Mouse (Mus musculus): Measurements from ENCODE around the gene Cpne7.

The Cpne7 gene

GRCm38 (mm10) chr8:123113908-123114469 is 3.2 kb upstream of the Cpne7 start:
- DNase-seq (ENCODE audit: extremely low spot score) = no peak

DNA sequence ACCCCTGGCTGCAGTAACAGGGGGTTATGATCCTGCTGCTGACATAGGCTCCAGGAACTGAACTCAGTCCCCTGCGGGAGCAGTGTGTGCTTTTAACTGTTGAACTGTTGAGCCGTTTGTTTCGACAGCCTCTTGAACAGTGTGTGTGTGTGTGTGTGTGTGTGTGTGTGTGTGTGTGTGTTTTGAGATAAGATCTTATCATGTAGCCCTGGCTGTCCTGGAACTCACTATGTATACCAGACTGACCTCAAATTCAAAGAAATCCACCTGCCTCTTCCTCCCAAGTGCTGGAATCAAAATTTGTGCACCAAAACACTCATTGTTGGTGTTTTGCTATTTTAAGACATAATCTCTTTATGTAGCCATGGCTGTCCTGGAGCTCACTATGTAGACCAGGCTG is 2.5 kb upstream of the Cpne7 start:
- DNase-seq (ENCODE audit: extremely low spot score) = no peak

- no peak for DNase-seq (ENCODE audit: extremely low spot score)
These were observed 570 bp downstream of the Cpne7 start for GRCm38 (mm10) chr8:123117744-123118143.

- no peak for DNase-seq (ENCODE audit: extremely low spot score)
These were observed 4.9 kb downstream of the Cpne7 start for GRCm38 (mm10) chr8:123122059-123122458.

DNA sequence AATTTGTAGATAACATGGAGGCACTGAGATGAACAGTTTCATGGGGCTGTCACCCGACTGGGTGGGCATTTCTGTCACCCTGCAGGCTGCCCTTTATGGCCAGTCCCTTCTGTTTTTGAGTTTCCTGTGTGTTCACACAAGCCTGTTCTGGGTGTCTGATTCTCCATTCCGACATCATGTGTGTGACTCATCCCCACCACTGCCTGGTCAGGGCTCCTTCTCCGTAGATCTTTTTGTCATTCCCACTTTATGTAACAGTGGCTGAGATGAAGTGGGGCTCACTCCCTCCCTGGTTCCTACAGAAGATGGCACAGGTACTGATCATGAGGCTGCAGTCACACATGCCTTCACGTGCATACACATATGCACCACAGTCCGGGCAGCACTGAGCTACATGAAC is 5.5 kb downstream of the Cpne7 start:
- DNase-seq (ENCODE audit: extremely low spot score) = no peak

DNA sequence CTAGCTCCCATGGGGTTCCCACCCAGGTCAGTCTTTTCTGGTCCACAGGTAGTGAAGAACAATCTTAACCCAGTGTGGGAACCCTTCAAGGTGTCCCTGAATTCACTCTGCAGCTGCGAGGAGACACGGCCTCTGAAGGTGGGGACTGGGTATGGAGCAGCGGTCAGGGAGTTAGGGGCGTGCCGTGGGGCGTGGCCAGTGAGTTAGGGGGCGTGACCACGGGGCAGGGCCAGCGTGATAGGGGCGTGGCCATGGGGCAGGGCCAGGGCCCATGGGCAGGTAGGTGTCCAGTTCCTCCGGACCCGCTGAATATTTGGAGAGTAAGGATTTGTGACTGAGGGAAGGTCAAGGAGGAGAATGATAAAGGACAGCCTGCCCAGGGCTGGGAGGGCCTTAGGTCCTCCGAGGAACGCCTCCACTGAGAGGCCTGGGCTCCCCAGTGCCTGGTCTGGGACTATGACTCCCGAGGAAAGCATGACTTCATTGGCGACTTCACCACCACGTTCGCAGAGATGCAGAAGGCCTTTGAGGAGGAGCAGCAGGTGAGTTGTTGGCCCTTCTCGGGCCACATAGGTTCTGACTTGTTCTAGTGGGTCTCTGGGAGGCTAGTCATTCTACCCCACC is 9.1 kb downstream of the Cpne7 start:
- DNase-seq (ENCODE audit: extremely low spot score) = peak; percentile 89

GRCm38 (mm10) chr8:123131041-123131440 is 13.9 kb downstream of the Cpne7 start:
- no peak for DNase-seq (ENCODE audit: extremely low spot score)

DNA sequence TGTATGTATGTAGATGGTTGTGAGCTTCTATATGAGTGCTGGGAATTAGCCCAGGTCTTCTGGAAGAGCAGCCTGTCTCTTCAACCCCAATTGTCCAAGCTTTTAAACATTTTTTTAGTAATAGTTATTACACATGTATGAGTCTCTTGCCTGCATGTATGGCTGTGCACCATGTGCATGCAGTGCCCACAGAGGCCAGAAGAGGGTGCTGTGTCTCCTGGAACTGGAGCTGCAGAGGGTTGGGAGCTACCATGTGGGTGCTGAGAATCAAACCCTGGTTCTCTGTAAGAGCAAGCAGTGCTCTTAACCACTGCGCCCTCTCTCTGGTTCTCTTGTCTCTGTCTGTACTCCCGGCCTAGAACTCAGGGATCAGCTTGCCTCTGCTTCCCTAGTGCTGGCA is 15.8 kb downstream of the Cpne7 start:
- no peak for DNase-seq (ENCODE audit: extremely low spot score)

GRCm38 (mm10) chr8:123134149-123134713 is 17.1 kb downstream of the Cpne7 start:
- no peak for DNase-seq (ENCODE audit: extremely low spot score)

- no peak for DNase-seq (ENCODE audit: extremely low spot score)
These were observed 18.2 kb downstream of the Cpne7 start for GRCm38 (mm10) chr8:123135406-123135805.

- no peak for DNase-seq (ENCODE audit: extremely low spot score)
These were observed 18.6 kb downstream of the Cpne7 start for GRCm38 (mm10) chr8:123135806-123136205.

DNA sequence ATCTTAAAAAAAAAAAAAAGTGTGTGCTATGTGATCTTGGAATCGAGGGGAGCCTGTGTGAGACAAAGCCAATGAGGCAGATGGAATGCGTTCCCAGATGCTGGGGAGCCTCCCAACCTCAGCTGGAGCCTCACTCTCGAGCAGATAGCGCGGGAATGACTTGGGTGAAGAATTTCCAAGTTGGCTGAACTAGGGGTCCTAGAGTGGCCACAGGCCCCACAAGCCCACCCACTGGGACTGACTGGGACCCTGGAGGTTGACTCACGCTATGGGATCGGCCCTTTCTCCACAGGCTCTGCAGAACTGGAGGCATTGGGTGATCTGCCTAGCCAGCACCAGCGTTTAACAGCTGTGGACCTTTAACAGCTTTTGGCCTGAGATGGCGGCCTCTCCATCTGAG is 19.1 kb downstream of the Cpne7 start:
- DNase-seq (ENCODE audit: extremely low spot score) = no peak

DNA sequence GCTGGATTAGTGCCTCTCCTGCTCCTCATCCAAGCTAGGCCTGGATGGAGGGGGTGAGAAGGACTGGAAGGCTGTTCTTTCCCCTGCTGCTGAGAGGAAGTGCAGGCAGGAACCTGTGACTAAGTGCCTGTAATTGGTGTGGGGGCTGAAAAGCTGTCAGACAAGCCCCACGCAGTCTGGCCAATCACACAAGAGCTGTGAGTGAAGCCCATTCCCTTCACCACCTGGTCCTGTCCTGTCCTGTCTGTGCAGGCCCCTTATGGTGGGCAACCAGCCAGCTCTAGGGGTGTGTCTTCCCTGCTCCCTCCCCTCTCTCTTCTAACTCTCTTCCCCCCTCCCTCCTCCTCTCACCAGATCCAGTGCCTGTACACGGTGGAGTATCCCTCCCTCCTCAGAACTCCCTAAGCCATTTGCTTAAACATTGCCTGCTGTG is 20.5 kb downstream of the Cpne7 start:
- no peak for DNase-seq (ENCODE audit: extremely low spot score)

DNA sequence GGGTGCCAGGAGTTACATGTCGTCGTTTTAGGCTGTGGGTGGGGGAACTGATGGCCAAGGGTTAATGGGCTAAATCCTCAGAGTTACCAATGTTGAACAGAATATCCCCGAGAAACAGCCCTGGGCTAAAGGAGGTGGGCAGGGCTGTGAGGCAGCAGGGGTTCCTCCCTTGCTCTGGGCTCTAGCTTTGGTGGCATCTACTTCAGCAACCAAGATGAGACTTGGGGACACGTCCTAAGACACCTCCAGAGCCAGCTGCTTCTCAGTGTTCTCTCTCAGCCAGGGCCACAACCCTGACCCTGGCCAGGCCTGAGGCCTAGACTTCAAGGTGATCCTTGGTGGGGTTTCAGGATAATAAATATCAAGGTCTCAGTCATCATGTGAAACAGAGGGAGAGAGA is 21.6 kb downstream of the Cpne7 start:
- no peak for DNase-seq (ENCODE audit: extremely low spot score)

- DNase-seq (ENCODE audit: extremely low spot score) = no peak
These were observed 24.7 kb downstream of the Cpne7 start for GRCm38 (mm10) chr8:123141741-123142462.

GRCm38 (mm10) chr8:123145279-123145678 is 28.1 kb downstream of the Cpne7 start:
- peak; percentile 34 for DNase-seq (ENCODE audit: extremely low spot score)

DNA sequence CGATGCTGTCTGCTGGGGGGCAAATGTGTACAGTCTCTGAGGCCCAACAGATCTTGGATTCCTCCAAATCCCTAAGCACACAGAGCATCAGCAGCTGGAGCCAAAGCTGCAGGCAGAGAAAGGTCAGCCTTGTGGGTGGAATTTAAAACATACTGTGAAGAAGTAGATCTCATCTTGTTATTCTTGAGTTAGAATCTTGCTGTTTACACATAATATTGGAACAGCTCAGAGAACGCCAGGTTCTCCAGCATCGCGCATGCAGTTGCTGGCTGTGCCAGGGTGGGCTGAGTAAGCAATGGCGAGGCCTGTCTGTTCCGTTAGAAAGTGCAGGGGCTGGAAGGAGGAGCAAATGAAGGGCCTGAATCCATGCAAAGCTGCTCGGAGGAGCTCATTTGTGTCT is 29.2 kb downstream of the Cpne7 start:
- DNase-seq (ENCODE audit: extremely low spot score) = no peak

GRCm38 (mm10) chr8:123150737-123151171 is 33.6 kb downstream of the Cpne7 start:
- DNase-seq (ENCODE audit: extremely low spot score) = no peak

DNA sequence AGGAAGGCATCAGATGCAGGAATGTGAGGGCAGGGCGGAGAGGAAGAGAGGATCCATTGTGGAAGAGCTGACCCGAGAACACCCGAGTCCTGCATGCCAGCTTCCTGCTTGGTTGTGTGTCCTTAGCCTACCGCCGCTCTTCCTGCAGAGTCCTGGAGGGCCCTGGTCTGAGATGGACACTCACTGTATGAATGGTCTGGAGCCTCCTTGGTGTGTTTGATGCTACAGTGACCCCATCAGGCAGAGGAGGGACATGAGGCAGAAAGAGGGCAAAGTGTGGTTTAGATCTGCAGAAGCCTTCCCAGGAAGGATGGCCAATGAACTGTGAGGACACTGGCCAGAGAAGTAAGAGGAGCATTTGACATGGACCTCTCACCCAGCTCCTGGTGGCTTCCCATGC is 38.0 kb downstream of the Cpne7 start:
- DNase-seq (ENCODE audit: extremely low spot score) = no peak

GRCm38 (mm10) chr8:123156070-123156773 is 39.0 kb downstream of the Cpne7 start:
- DNase-seq (ENCODE audit: extremely low spot score) = no peak

DNA sequence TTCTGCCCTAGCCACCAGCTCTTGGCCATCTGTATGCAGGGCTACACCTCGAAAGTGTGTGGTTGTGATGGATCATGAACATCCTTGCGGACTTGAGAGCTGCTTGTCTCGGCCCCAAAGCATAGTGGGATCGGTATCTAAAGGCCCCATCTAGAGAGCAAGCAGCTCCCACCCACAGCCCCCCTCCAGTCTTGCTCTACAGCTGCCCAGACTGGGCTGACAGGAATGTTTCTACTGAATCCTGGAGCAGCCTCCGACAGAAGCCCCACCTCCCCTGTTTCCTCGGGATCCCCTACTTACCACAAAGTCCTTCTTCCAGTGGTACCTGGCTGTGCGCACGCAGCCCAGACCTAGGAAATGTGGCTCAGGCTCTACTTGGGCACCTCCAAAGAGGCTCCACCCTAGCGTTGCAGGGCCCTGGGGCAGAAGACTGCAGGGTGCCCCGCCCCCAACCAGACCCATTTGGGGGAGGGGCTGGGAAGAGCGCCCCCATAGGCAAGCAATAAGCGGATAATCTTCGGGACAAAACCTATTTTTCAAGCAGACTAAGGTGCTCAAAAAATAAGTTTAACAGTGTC is 40.8 kb downstream of the Cpne7 start, which contains the start of gene Sult5a1:
Gene Sult5a1 (minus strand): TSS at position 428 of the 578 bp plus-strand sequence.
- DNase-seq (ENCODE audit: extremely low spot score) = peak; percentile 28

GRCm38 (mm10) chr8:123181391-123181790 is 64.2 kb downstream of the Cpne7 start:
- peak; percentile 59 for DNase-seq (ENCODE audit: extremely low spot score)

All from embryo, embryonic 9.5 days (tissue).